In the genomic region with DNA sequence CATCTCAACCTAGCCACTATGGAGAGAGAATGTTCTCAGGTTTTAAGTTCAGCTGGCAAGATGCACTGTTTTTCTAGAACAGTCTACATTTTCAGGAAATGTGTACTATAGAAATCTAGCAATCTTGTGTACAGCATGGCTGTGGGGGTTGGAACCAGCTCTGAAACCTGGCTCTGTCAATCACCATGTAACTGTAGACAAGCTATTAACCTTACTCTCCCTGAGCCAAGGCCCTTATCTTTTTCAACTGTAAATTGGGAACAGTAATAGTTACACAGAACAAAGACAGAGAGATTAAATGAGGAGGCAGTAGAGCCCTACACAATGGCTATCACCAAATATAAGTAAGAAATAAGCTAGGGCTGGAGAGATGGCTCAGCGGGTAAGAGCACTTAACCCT, we compare ENCODE assay signal across 19 mouse cellular contexts.
"Had no signal": no experiment of that assay in that cellular context is flagged by ENCODE, and none has a peak within 500 bp of the region (broad histone marks: within the 10 kb centered on the region; RNA-seq: fewer than 3 reads in every experiment).

No protein-coding gene starts in this region.

- H3K9me3 ChIP-seq: liver, embryonic 12.5 days; liver, embryonic 15.5 days; lung, embryonic 15.5 days; midbrain, embryonic 12.5 days; midbrain, embryonic 15.5 days; neural tube, embryonic 13.5 days had no signal

- DNase-seq: kidney, adult 2 months; kidney, postnatal 25 days; left cerebral cortex, postnatal 4 days; liver; lung, adult 18-20 months; lung, postnatal 10 days; lung, postnatal 36 days; thymus, adult 2 months; thymus, postnatal 14 days; thymus, postnatal 4 days had no signal

- H3K4me3 ChIP-seq: liver, embryonic 12.5 days; liver, embryonic 15.5 days; lung, embryonic 15.5 days; midbrain, embryonic 12.5 days; midbrain, embryonic 15.5 days; neural tube, embryonic 13.5 days had no signal

- H3K27ac ChIP-seq: kidney, postnatal 0 days; liver, embryonic 12.5 days; liver, embryonic 15.5 days; lung, embryonic 15.5 days; midbrain, embryonic 12.5 days; midbrain, embryonic 15.5 days; neural tube, embryonic 13.5 days; stomach, postnatal 0 days had no signal

- H3K36me3 ChIP-seq: midbrain, embryonic 12.5 days; midbrain, embryonic 15.5 days had no signal

- H3K4me2 ChIP-seq: liver, embryonic 12.5 days; liver, embryonic 15.5 days; lung, embryonic 15.5 days; midbrain, embryonic 12.5 days; midbrain, embryonic 15.5 days; neural tube, embryonic 13.5 days had no signal

- H3K27me3 ChIP-seq: liver, embryonic 12.5 days; liver, embryonic 15.5 days; lung, embryonic 15.5 days; midbrain, embryonic 12.5 days; midbrain, embryonic 15.5 days; neural tube, embryonic 13.5 days had no signal

- ATAC-seq: intestine, postnatal 0 days; liver, embryonic 12.5 days; midbrain, embryonic 15.5 days had no signal

- H3K4me1 ChIP-seq: lung, embryonic 15.5 days had no signal

- H3K9ac ChIP-seq: liver, embryonic 12.5 days; liver, embryonic 15.5 days; lung, embryonic 15.5 days; midbrain, embryonic 12.5 days; midbrain, embryonic 15.5 days; neural tube, embryonic 13.5 days had no signal
